Mouse (Mus musculus) c-Kit-positive CD71-positive TER-119-negative erythroid progenitor cells, embryonic 14.5 days (primary cell): Measurements from ENCODE around the gene Lrrc2.

Experiments
- DNase-seq: peaks from one replicate; pipeline ENCODE4 v3.0.0-alpha.2; 2013; ENCODE audit warnings: low read depth

The Lrrc2 gene

GRCm38 (mm10) chr9:110947900-110948299, 3.4 kb upstream of the Lrrc2 start:
- DNase-seq: no peak

- DNase-seq: no peak
These were observed 2.5 kb upstream of the Lrrc2 start for GRCm38 (mm10) chr9:110948813-110949310.

GRCm38 (mm10) chr9:110950109-110950508, 1.2 kb upstream of the Lrrc2 start:
- no peak for DNase-seq

- DNase-seq: no peak
These were observed 521 bp downstream of the Lrrc2 start for GRCm38 (mm10) chr9:110951866-110952265.

GRCm38 (mm10) chr9:110952398-110952797, 1.1 kb downstream of the Lrrc2 start:
- DNase-seq: no peak

- no peak for DNase-seq
These were observed 1.7 kb downstream of the Lrrc2 start for GRCm38 (mm10) chr9:110952931-110953549.

- DNase-seq: no peak
These were observed 2.5 kb downstream of the Lrrc2 start for GRCm38 (mm10) chr9:110953550-110954461.

GRCm38 (mm10) chr9:110954681-110955445, 3.5 kb downstream of the Lrrc2 start:
- DNase-seq: no peak

GRCm38 (mm10) chr9:110955962-110956361, 4.6 kb downstream of the Lrrc2 start:
- DNase-seq: no peak

- no peak for DNase-seq
These were observed 8.3 kb downstream of the Lrrc2 start for GRCm38 (mm10) chr9:110959669-110960068.

GRCm38 (mm10) chr9:110960230-110961149, 9.1 kb downstream of the Lrrc2 start:
- no peak for DNase-seq

- DNase-seq: no peak
These were observed 10.0 kb downstream of the Lrrc2 start for GRCm38 (mm10) chr9:110961386-110961785.

GRCm38 (mm10) chr9:110963566-110964115, 12.3 kb downstream of the Lrrc2 start:
- no peak for DNase-seq

GRCm38 (mm10) chr9:110965062-110965909, 13.9 kb downstream of the Lrrc2 start:
- DNase-seq: no peak

GRCm38 (mm10) chr9:110965910-110966231, 14.5 kb downstream of the Lrrc2 start:
- DNase-seq: no peak

GRCm38 (mm10) chr9:110979411-110979810, 28.1 kb downstream of the Lrrc2 start:
- no peak for DNase-seq

- no peak for DNase-seq
These were observed 31.0 kb downstream of the Lrrc2 start for GRCm38 (mm10) chr9:110982351-110982750.

GRCm38 (mm10) chr9:110984096-110984495, 32.8 kb downstream of the Lrrc2 start:
- no peak for DNase-seq

- no peak for DNase-seq
These were observed 34.2 kb downstream of the Lrrc2 start for GRCm38 (mm10) chr9:110985541-110985940.

GRCm38 (mm10) chr9:110985951-110986350, 34.6 kb downstream of the Lrrc2 start:
- DNase-seq: no peak
